Mouse (Mus musculus) left cerebral cortex, adult 8-10 months (tissue): Measurements from ENCODE around the gene Srsf2. TPM values are rescaled to one million over a fixed set of nuclear protein-coding genes. Genes with fewer than 3 reads are reported as not detected.
"Not testable (repeated sequence)": the region's sequence is repeated elsewhere in the genome, so short reads cannot be mapped to it uniquely, and the experiment has no call there.

Experiments
- DNase-seq, 2 experiments: peaks; one replicate each; pipeline ENCODE4 v3.0.0; 2022; ENCODE audit warnings: low spot score in 2 of 2
- total RNA-seq, 4 experiments: library from RNA; stranded (reverse); gene quantifications; 2 replicates each; pipeline ENCODE4 v1.2.4; 2022

Srsf2 gene
- total RNA-seq, 4 experiments from 2014 or later = 141 to 164 (median 155) TPM

DNA sequence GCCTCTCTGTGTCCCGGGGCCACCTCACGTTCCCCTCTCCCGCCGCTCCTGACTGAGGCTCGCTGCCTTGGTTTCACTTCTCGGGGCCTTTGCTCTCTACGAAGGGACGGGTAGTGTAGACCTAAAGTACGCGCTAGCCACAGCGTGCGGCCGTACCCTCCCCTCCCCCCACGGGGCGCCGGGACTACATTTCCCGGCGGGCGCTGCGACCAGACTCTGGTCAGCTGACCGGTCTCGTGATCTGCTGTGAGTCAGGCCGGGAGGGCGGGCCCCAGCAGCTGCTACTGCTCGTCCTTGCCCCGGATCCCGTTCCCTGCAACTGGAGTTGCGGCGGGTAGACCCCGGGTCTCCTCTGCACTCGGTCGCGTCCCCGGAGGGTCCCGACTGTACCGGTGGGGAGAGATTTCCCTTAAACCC is 626 bp upstream of the Srsf2 start:
- DNase-seq = peak; percentile 96

DNA sequence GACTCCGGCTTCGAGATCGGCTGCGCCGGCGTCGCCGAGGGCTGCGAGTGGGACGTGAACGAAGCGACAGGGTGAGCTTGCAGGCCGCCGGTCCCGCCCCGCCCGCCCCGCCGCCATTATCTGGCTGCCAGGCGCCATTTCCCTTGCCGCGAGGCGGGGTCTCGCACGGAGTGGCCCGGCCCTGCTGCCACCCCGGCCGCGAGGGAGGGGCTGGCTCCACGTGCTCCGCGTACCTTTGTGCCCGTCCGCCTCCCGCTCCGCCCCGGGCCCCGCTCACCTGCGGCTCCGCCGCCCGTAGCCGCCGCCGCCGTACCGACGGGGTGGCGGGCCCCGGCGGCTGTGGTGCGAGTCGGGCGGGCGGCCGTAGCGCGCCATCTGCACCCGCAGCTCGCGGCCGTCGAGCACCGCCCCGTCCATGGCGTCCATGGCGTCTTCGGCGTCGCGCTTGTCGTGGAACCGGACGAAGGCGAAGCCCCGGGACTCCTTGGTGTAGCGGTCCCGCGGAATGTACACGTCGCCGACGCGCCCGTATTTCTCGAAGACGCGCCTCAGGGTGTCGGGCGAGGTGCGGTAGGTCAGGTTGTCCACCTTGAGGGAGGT is 503 bp downstream of the Srsf2 start, which contains the start of gene Mfsd11:
Gene Mfsd11, plus strand, starts transcription at position 150 of the 600 bp plus-strand sequence.
- peak; percentile 51 to 71 for DNase-seq

DNA sequence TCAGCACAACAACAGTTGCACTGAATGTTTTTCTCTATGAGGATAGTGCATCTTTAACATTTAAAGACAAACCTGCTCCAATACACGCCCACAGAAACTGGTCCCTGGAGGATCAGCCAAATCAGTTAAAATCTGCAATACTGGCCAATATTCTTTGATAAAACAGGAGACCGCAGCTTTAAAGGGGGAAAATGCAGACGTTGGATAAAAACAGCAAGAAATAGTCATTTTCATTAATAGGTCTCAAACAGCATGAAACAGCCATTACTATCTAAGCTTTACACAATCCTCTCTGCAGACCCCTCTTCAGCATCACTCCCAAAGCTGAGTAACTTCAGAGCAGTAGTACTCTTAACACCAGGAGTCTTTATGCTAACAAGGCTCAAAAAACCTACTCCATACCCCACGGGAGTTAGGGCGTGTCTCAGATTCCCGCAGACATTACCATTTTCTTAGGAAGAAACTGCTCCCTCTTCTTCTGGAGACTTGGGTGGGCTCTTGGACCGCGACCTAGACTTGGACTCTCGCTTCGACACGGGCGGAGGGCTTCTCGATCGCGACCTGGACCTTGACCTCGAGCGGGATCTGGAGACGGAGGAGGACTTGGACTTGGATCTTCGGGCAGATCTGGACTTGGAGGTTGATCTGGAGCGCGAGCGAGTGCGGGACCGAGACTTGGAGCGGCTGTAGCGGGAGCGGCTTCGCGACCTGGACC is 1.2 kb downstream of the Srsf2 start:
- peak in 1 of 2 experiments; percentile 32 for DNase-seq

DNA sequence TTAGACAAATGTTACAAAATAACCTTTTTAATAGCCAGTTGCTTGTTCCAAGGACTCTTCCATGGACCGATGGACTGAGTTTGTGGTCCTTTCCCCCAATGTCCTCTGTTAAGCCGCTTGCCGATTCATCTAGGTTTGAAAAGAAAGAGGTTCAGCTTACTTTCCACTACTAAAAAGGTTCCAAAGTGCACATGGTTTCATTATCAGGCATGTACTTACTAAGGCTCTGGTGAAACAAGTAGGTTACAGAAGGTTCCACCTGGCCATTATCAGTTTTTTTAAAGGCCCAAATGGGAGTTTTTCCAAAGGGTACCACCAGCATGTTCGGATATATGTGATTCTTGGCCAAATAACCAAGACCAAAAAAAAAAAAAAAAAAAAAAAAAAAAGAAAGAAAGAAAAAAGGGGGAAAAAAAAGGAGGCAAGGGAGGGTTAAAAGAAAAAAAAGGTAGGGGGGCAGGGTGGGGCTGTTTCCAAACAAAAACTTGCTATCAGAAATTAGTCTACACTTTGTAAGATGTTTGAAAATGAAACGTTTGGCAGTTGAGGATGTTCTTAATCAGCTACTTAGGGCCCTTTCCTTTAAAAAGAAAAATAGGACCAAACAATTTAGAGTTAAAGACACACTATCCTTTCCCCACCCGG is 1.9 kb downstream of the Srsf2 start:
- no peak for DNase-seq

DNA sequence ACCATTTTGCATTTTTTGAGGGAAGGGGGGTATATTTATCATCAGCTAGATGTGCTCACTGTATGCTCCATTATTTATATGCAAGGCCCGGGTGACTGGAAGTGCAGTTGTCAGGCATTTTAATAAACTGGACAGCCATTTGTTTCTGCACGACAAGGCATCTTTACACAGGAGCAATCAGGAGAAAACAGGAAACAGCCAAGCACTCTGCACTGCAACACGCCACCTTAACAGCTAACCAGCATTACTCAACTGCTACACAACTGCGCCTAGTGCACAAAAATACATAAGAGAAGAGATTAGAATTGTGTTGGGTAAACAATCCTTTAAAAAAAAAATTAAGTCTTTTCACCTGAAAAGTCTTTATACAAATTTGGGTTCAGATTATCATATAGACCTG is 2.8 kb downstream of the Srsf2 start:
- DNase-seq = no peak

DNA sequence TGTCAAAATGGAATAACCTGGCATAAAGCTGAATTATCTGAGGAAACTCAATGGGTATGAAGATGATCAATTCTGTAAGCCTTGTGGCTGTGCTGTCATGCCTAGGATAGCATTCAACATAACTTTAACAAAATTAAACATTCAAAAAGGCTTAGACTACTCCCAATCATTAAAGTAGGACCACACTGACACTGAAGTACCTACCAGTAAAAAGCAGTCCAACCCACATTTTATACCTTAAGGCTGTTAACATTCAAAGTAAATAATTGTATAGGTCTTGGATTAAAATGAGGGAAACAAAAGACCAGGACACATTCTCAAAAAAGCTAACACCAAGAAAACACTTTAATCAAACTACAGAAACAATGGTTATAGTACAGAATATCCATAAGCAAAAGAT is 3.3 kb downstream of the Srsf2 start:
- no peak for DNase-seq

DNA sequence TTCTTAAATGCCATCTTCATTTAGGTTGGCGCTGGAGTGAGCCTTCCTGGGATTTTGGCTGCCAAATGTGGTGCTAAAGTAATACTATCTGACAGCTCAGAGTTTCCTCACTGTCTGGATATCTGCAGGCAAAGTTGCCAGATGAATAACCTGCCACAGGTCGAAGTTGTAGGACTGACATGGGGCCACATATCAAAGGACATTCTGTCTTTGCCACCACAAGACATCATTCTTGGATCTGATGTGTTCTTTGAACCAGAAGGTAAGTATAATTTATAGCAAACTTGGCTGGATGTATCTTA is 4.1 kb downstream of the Srsf2 start:
- DNase-seq = not testable (repeated sequence)

DNA sequence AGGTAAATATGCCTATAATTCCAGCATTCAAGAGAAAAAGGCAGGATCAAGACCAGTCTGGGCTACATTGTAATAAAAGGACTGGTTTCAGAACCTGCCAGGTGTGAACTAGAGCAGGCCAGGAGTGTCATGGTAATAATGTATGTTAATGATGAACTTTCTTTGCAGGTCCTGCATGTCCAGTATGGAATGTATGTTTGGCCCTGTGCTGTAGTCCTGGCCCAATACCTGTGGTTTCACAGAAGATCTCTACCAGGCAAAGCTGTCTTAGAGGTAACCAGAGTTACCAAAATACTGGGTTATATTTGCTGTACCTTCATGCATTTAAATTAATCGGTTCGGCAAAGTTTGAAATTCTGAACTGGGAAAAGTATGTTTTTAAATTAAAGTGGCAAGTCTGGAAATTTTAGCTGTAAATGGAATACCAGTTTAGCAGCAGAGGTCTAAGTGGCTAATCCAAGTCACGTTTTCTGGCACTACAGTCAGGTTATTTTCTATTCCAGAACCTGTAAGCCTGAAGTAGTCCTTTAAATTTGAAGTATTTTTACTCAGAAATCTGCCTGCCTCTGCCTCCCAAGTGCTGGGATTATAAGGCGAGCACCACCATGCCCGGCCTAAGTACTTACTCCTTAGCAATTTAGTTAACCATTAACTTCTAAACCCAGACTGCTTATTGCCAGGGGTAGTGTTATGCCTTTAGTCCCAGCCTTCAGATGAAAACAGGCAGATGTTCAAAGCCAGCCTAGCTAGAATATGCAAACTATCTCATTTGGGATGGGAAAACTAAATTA is 4.6 kb downstream of the Srsf2 start:
- DNase-seq = no peak

DNA sequence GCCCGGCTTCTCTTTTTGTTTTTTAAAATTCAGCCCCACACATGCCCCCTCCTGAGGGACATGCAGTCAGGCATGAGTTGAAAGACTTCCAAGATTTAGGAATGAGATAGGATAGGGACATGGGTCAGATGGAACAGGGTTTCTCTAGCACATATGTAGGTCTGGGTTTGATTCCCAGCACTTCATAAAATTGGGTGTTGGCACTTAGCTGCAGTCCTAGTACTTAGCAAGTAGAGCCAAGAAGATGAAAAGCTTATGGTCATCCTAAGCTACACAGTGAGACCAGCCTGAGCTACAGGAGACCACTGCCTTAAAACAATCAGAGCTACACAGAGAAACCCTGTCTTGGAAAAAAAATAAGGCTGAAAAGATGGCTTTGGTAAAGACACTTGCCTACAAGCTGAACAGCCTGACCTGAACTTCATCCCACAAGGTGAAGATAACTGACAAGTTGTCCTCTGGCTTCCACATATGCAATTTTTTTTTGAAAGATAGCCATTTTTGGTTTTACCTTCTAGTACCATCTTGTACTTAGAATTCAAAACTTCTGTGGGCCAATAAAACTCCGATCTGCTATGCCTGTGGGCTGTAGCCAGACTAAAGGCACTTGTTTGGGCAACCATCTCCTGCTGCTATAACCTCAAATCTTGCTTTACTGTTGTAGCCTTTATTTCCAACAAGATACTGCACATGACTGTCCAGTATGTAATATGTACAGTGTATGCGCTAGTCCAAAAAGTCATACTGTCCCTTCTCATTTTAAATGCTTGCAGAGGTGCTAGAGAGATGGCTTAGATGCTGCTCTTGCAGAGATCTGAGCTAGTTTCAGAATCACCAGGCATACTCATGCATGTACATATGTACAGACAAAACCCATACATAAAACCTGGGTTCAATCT is 5.5 kb downstream of the Srsf2 start:
- no peak for DNase-seq

DNA sequence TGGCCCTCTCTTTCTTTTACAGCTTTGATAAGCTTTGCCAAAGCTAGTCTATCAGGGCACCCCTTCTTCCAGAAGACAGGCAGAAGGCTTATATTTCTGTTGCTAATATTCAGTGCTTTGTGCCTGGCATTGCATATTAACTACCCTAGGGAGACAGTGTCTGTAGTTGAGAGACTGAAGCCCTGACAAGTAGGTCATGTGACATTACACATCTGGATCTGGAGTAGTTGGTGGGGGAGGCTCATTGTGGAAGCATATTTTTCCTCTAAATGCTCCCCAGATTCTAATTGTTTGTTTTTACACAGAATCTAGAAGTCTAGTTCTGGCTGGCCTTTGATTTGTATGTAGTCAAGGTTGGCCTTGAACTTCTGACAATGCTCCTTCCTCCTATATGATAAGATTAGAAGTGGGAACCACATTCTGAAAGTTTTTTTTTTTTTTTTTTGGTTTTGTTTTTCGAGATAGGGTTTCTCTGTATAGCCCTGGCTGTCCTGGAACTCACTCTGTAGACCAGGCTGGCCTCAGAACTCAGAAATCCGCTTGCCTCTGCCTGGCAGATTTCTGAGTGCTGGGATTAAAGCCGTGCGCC is 6.2 kb downstream of the Srsf2 start:
- DNase-seq = no peak

DNA sequence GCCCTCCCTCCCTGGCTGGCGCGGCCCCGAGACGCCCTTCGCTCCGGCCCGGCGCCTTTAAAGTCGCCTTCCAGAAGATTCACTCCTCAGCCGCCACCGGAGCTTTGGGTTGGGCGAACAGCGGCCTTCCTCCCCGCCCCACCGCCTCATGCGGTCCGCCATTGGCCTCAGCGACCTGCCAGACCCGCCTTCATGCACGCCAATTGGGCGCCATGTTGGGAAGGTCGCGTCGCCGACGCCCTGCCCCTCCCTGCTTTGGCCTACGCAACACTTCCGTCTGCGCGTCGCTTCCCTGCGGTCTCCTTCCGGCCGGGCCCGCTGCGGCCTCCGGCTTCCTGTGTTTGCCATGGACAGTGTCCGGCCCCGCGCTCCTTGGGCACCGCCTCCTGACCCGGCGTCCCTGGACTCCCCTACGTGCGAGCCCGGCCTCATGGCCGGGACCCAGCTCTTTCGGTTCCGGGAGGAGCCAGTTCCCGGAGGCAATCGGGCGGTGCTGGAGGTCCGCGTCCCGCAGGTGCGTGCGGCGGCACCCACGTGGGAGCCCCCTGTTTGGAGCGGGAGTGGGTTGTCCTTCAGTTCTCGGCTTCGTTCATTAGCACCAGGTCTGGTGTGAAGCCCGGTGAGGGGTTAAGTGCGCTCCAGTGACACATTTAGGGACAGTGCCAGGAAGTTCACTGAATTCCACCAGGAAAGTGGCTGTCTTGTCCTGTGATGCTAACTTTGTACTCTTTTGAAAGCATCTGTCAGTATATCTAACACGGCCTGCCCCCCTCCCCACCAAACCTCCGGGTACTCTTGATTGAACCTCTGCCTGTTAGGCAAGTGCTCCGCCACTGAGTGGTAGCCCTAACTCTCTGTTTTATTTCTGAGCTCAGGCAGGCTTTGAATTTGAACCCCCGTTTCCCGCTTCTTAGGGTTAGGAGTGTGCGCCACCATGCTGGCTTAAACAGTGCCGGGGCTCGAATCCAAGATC is 9.3 kb downstream of the Srsf2 start, which contains the start of the genes Mettl23 and Jmjd6:
Gene Mettl23, plus strand, starts transcription at position 18 of the 973 bp plus-strand sequence.
Gene Jmjd6, minus strand, starts transcription at position 189 of the 973 bp plus-strand sequence.
- DNase-seq = peak; percentile 87 to 98

DNA sequence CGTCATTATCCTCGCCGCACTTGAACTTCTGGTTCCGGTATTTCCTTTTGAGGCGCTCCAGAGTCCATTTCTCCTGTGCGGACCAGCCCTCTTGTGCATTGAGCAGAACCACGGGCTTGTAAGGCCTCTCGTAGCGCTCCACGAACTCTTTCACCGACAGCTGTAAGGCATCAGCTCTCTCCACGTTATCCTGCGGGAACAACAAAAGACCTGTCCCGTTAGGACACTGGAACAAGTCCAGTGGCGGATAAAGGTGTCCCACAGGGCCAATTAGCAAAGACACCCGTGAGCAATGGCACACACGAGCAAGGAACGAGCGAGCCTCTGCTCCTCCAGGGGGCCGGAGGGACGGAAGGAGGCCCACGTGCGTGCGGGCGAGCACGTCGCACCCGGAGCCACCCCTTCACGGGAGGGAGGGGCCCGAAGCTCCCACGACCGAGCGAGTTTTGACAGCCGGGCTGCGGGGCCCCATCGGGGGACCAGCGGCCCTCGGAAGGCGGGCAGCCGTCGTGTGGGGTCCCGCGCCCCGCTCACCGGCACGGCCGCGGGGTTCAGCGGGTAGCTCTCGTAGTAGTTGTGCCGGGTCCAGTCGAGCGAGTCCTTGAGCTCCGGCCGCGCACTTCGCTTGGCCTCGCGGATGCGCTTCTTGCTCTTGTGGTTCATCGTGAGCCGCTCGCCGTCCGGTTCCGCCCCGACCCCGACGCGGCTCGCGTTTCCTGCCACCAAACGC is 10.2 kb downstream of the Srsf2 start:
- peak; percentile 41 to 63 for DNase-seq

DNA sequence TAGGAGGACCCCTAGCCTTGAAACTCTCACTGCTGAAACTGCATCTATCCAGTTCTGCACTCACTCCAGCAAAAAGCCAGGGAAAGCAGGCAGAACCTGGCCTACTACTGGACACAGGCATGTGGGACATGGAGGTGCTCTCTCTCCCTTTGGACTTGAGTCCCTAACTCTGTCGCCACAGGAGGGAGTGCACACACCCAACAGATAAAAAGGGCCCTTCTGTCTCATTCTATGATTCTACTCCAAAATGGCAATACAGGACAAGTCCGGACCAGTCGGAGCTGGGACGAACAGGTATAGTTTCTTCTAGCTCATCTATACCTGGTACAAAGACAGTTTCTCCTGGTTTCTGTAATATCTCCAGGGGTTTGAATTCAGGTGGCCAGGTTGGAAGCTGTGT is 12.1 kb downstream of the Srsf2 start:
- no peak for DNase-seq

DNA sequence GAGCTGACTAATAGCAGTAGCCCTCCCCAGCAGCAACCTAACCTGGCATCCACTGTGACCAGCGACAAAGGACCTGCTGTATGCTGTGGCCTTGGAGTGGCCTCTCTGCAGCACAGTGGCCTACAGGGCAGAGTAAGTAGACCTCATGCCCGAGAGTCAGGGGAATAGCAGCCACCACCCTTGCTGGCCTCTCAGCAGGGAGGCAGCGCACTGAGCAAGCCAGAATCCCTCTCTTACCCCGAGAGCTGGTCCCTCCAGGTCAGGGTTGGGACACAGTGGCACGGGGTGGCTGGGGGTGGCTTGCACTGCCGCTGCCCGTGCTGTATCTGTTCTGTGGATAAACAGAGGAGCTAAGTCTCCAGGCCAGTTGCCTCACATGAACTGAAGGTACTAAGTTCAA is 13.3 kb downstream of the Srsf2 start:
- DNase-seq = no peak

DNA sequence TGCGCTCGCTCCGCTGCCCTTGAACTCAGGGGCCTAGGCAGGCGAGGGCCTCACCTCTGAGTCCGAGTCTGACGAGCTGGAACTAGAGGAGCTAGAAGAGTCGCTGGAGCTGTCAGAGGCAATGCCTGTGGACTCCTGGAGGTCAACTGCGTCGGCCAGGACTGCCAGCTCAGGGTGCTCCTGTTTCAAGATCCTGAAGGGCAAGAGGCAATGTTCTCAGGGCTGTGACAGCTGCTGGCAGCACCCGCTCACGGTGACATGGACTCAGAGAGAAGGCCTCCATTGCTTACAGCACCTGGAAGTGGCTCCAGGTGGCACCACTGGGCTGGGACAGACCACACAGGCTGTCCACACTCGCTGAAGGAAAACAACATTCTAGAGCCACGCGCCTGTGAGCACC is 14.0 kb downstream of the Srsf2 start:
- no peak for DNase-seq

DNA sequence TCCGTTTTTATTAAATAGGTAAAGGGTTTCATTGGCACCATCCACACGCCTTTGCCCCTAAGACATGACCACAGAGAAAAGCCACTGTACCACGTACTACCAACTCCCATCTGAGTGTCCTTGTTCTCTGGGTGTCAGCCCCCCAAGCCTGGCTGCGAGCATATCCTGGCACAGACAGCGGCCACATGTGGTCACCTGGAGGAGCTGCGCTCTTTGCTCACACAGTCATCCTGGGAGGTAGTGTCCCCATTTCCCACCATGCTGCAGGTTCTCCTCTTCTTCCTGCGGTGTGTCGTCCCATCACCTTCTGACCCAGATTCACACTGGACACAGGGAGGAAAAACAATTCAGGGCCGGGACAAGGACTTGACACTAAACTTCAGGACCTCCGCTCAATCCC is 15.5 kb downstream of the Srsf2 start:
- no peak for DNase-seq

DNA sequence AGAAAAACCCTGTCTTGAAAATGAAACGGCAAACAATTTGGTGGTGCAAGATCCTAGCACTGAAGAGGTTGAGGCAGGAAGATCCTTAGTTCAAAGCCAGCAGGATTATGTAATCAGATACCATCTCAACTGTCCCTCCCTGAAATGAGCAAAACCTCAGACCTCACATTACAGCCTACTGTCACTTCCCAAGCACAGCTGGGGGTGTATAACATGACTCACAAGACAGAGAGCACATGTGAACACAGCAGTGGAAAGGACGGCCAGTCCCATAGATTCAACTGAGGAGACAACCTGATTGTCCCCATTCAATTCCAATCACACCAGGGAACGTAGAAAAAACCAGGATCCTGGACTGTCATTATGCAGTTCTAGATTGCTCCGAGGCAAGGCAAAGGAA is 16.6 kb downstream of the Srsf2 start:
- no peak for DNase-seq

DNA sequence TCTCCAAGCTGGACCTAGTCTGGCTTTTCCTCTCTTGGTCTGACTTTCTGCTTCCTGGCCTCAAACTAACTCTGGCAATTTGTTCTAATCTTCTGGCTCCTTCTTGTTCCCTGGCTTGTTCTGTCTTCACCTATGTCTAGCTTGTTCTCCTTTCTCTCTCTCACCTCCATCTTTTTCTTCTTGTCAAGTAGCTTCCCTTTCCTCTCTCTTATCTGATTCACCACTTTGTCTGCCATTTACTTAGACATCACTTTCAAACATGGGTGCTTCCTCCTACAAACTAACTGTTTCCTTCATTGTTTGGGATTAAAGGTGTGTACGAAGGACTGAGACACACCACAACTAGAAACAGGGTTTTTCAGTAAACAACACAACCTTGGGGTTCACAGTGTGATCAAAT is 17.9 kb downstream of the Srsf2 start:
- no peak for DNase-seq
